Mouse (Mus musculus): ENCODE data around the gene Zcchc13. TPM values are rescaled to one million over a fixed set of nuclear protein-coding genes. Genes with fewer than 3 reads are reported as not detected.
A peak's percentile ranks its signal among the peaks of the same experiment; 100 is the strongest.

Zcchc13 gene
- polyA plus RNA-seq (2012; rRNA removed), result not detected in 2 replicates
- polyA plus RNA-seq (2014; fragmentation: Nextera tagmentation; extraction: Ambion mirVana), result not detected in 2 replicates

DNA sequence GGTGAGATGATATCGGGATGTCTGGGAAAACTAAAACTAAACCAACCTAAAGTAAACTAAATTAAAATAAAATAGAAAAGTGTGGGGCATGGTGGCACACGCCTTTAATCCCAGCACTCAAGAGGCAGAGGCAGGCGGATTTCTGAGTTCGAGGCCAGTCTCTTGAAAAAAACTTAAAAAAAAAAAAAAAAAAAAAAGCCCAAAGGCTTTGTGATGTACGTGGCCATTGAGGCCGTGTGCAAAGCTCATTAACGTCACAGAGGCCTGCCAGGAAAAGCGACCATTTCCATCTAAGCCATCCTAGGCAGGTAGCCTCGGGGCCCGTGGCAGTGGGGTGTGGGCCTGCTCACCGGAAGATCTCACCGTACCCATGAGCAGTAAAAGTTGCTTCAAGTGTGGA is at the start of gene Zcchc13:
Zcchc13 (plus strand) TSS at position 284 of the 400 bp plus-strand sequence.
- H3K4me3 ChIP-seq (ENCODE audit: insufficient read depth in 1 of 2, low read depth in 2 of 2, low read length in 2 of 2), result no peak within 1 kb of the TSS
- DNase-seq (ENCODE audit: low read depth in 3 of 3, low spot score in 3 of 3) (no peak), ATAC-seq (ENCODE audit: insufficient read depth) (no peak)
- no peak within 1 kb of the TSS for H3K4me2 ChIP-seq (ENCODE audit: low read depth)
- H3K9ac ChIP-seq (replicated peaks), result no peak within 1 kb of the TSS
- WGBS (ENCODE audit: insufficient replicate concordance), result 76% methylated on average over 12 of the region's 12 CpGs
- no peaks in the 10 kb centered on the region for H3K9me3 ChIP-seq (ENCODE audit: control insufficient read depth, low read length)
- H3K36me3 ChIP-seq (replicated peaks; ENCODE audit: control insufficient read depth, insufficient read depth, low read depth), result no peaks in the 10 kb centered on the region
- H3K27me3 ChIP-seq (ENCODE audit: control insufficient read depth, insufficient read depth, low read length), result no peaks in the 10 kb centered on the region
- H3K4me1 ChIP-seq (replicated peaks; ENCODE audit: control insufficient read depth in 2 of 2, insufficient read depth in 2 of 2, low read length in 1 of 2), result no peaks in the 10 kb centered on the region
- TF ChIP-seq CTCF (IDR thresholded peaks at IDR 0.05; ENCODE audit: low read depth) (no peak), EP300 (IDR thresholded peaks at IDR 0.05; ENCODE audit: low read depth) (no peak)
- no peak within 1 kb of the TSS for H3K27ac ChIP-seq

DNA sequence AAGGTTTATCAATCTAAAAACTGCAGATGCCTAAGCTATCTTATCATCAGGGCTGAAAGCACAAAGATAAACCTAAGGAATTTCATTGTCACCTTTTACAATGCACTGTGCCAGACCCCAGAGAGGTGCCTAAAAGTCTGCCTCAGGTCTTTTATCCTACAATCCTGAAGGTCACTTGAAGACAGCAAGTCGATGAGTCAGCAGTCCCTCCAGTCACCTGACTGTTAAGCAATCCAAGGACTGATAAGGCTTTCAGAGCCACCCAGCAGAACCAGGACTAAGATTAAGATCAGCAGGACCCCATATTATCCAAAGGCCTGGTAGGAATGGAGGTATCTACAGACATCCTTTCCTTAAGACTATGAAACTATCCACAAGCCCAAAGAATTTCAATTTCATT is 46.1 kb upstream of the Zcchc13 start:
- Histone ChIP-seq H3K4me2 (ENCODE audit: low read depth) (no peak overlapping the region), H3K27me3 (ENCODE audit: control insufficient read depth, insufficient read depth, low read length) (no peaks in the 10 kb centered on the region), H3K4me3 (ENCODE audit: insufficient read depth in 1 of 2, low read depth in 2 of 2, low read length in 2 of 2) (no peak overlapping the region), H3K27ac (no peak overlapping the region), H3K9ac (replicated peaks) (no peak overlapping the region), H3K36me3 (replicated peaks; ENCODE audit: control insufficient read depth, insufficient read depth, low read depth) (peaks cover 5% of the 10 kb centered on the region; the same call in 1 of the 2 replicates), H3K9me3 (ENCODE audit: control insufficient read depth, low read length) (no peaks in the 10 kb centered on the region), H3K4me1 (replicated peaks; ENCODE audit: control insufficient read depth in 2 of 2, insufficient read depth in 2 of 2, low read length in 1 of 2) (0 out of 4 replicates have a peak, but pooled peaks cover 0 to 2% of the 10 kb centered on the region in 2 experiments)
- 52% methylated on average over 1 of the region's 1 CpGs for WGBS (ENCODE audit: insufficient replicate concordance)
- DNase-seq (ENCODE audit: low read depth in 3 of 3, low spot score in 3 of 3), result peak in 2 of 3 experiments; percentile 4 to 9
- TF ChIP-seq EP300 (IDR thresholded peaks at IDR 0.05; ENCODE audit: low read depth) (0 out of 2 replicates have a peak, but pooled peaks have one; percentile 8), CTCF (IDR thresholded peaks at IDR 0.05; ENCODE audit: low read depth) (no peak)
- no peak for ATAC-seq (ENCODE audit: insufficient read depth)

DNA sequence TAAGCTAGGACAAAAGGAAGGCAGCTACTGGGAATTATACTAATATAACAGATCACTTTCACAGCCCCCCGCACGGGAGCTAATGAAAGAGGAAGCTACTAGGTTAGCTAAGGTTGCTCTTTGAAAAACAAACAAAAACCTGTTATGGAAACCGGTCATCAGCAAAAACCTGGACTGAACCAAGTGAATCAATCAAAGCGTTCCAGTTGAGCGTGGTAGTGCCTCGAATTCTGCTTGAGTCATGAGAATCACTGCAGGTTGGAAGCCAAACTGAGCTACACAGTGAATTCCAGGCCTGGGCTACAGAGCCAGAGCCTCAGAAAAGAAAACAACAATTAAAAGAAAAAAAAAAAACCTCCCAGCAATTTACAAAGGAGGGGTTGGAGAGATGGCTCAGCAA is 38.3 kb upstream of the Zcchc13 start:
- no peaks in the 10 kb centered on the region for H3K4me1 ChIP-seq (replicated peaks; ENCODE audit: control insufficient read depth in 2 of 2, insufficient read depth in 2 of 2, low read length in 1 of 2)
- 74% methylated on average over 6 of the region's 6 CpGs for WGBS (ENCODE audit: insufficient replicate concordance)
- H3K36me3 ChIP-seq (replicated peaks; ENCODE audit: control insufficient read depth, insufficient read depth, low read depth), result peaks cover 5% of the 10 kb centered on the region
- no peak overlapping the region for H3K27ac ChIP-seq
- no peak for ATAC-seq (ENCODE audit: insufficient read depth)
- TF ChIP-seq EP300 (IDR thresholded peaks at IDR 0.05; ENCODE audit: low read depth) (no peak), CTCF (IDR thresholded peaks at IDR 0.05; ENCODE audit: low read depth) (no peak)
- H3K4me2 ChIP-seq (ENCODE audit: low read depth), result no peak overlapping the region
- no peaks in the 10 kb centered on the region for H3K27me3 ChIP-seq (ENCODE audit: control insufficient read depth, insufficient read depth, low read length)
- no peaks in the 10 kb centered on the region for H3K9me3 ChIP-seq (ENCODE audit: control insufficient read depth, low read length)
- no peak for DNase-seq (ENCODE audit: low read depth in 3 of 3, low spot score in 3 of 3)
- H3K4me3 ChIP-seq (ENCODE audit: insufficient read depth in 1 of 2, low read depth in 2 of 2, low read length in 2 of 2), result no peak overlapping the region
- no peak overlapping the region for H3K9ac ChIP-seq (replicated peaks)

DNA sequence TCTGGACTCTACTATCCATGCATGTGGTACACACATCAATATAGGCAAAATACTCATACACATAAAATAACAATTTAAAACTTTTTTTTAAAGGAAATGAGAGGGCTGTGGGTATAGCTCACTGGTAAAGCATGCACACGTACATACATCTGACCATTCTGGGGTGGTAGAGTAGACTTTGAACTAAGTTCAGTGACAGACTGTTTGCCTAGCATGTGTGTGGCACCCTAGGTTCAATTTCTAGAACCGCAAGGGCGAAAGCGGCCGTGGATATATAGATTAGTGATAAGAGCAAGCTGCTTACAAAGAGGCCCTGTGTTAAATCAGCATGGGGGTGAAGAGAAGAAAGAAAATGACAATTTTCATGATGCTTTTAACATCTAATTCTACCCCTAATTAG is 27.8 kb upstream of the Zcchc13 start:
- no peak overlapping the region for H3K4me3 ChIP-seq (ENCODE audit: insufficient read depth in 1 of 2, low read depth in 2 of 2, low read length in 2 of 2)
- TF ChIP-seq CTCF (IDR thresholded peaks at IDR 0.05; ENCODE audit: low read depth) (no peak), EP300 (IDR thresholded peaks at IDR 0.05; ENCODE audit: low read depth) (no peak)
- H3K9ac ChIP-seq (replicated peaks), result no peak overlapping the region
- no peaks in the 10 kb centered on the region for H3K27me3 ChIP-seq (ENCODE audit: control insufficient read depth, insufficient read depth, low read length)
- peaks cover 29% of the 10 kb centered on the region for H3K36me3 ChIP-seq (replicated peaks; ENCODE audit: control insufficient read depth, insufficient read depth, low read depth)
- ATAC-seq (ENCODE audit: insufficient read depth), result no peak
- H3K9me3 ChIP-seq (ENCODE audit: control insufficient read depth, low read length), result no peaks in the 10 kb centered on the region
- no peak for DNase-seq (ENCODE audit: low read depth in 3 of 3, low spot score in 3 of 3)
- H3K4me2 ChIP-seq (ENCODE audit: low read depth), result no peak overlapping the region
- WGBS (ENCODE audit: insufficient replicate concordance), result 73% methylated on average over 5 of the region's 5 CpGs
- no peaks in the 10 kb centered on the region for H3K4me1 ChIP-seq (replicated peaks; ENCODE audit: control insufficient read depth in 2 of 2, insufficient read depth in 2 of 2, low read length in 1 of 2)
- no peak overlapping the region for H3K27ac ChIP-seq

DNA sequence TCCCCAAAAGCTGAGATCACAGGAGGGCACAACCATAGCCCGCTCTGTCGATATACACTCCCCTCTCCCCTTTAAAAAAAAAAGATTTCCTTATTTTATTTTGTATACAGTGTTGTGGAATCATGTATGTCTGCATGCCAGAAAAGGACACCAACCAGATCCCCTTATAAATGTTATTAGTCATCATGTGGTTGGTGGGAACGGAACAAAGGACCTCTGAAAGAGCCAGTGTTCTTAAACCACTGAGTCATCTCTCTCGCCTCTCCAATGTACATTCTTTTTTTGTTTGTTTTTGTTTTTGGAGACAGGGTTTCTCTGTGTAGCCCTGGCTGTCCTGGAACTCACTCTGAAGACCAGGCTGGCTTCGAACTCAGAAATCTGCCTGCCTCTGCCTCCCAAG is 26.2 kb upstream of the Zcchc13 start:
- Histone ChIP-seq H3K4me1 (replicated peaks; ENCODE audit: control insufficient read depth in 2 of 2, insufficient read depth in 2 of 2, low read length in 1 of 2) (no peaks in the 10 kb centered on the region), H3K27ac (no peak overlapping the region), H3K36me3 (replicated peaks; ENCODE audit: control insufficient read depth, insufficient read depth, low read depth) (peaks cover 33% of the 10 kb centered on the region), H3K4me2 (ENCODE audit: low read depth) (no peak overlapping the region), H3K9me3 (ENCODE audit: control insufficient read depth, low read length) (no peaks in the 10 kb centered on the region), H3K27me3 (ENCODE audit: control insufficient read depth, insufficient read depth, low read length) (no peaks in the 10 kb centered on the region), H3K4me3 (ENCODE audit: insufficient read depth in 1 of 2, low read depth in 2 of 2, low read length in 2 of 2) (no peak overlapping the region), H3K9ac (replicated peaks) (no peak overlapping the region)
- ATAC-seq (ENCODE audit: insufficient read depth), result no peak
- WGBS (ENCODE audit: insufficient replicate concordance), result 82% methylated on average over 5 of the region's 5 CpGs
- DNase-seq (ENCODE audit: low read depth in 3 of 3, low spot score in 3 of 3), result no peak
- TF ChIP-seq EP300 (IDR thresholded peaks at IDR 0.05; ENCODE audit: low read depth), result no peak
- no peak for TF ChIP-seq CTCF (IDR thresholded peaks at IDR 0.05; ENCODE audit: low read depth)

Data from liver, embryonic 14.5 days (tissue).